Mouse (Mus musculus): Measurements from ENCODE around the gene Cdh18.

The Cdh18 gene

DNA sequence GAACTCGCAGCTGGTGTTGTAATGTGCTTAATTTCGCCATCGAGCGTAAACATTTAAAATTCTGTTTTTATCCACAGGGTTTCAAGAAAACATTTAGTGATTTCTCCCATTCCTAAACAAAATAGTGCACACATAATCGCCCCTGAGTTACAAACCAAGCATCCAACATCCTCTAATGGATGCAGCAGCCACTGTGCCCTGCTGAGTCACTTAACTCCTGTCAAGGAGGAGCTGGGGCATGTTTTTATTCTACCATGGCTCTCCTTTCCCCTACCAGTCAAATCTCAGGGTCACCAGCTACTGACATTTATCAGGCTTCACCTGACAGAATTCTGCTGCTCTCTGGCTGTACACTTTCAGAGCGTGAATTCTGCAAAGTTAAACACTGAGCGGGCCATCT is 906.5 kb downstream of the Cdh18 start:
- DNase-seq (ENCODE audit: low spot score in 2 of 2), result no peak

DNA sequence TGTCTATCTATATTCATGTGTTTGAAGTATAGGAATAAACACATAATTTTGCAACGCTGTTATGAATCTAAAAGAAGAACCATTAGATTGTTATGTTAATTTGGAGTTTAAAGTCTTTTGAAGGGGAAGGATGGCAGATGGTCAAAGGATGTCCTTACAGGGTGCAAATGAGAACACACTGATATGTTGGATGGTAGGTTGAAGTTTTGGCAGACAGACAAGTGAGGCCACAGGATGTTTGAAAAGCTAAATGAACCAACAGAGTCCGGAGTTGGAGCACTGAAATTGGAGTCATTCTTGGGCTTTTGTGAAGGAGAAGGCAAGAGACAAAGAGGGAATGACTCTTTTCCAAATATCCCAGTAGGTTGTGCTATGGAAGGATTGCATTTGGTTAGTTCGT is 908.6 kb downstream of the Cdh18 start:
- no peak for DNase-seq (ENCODE audit: low spot score in 2 of 2)

DNA sequence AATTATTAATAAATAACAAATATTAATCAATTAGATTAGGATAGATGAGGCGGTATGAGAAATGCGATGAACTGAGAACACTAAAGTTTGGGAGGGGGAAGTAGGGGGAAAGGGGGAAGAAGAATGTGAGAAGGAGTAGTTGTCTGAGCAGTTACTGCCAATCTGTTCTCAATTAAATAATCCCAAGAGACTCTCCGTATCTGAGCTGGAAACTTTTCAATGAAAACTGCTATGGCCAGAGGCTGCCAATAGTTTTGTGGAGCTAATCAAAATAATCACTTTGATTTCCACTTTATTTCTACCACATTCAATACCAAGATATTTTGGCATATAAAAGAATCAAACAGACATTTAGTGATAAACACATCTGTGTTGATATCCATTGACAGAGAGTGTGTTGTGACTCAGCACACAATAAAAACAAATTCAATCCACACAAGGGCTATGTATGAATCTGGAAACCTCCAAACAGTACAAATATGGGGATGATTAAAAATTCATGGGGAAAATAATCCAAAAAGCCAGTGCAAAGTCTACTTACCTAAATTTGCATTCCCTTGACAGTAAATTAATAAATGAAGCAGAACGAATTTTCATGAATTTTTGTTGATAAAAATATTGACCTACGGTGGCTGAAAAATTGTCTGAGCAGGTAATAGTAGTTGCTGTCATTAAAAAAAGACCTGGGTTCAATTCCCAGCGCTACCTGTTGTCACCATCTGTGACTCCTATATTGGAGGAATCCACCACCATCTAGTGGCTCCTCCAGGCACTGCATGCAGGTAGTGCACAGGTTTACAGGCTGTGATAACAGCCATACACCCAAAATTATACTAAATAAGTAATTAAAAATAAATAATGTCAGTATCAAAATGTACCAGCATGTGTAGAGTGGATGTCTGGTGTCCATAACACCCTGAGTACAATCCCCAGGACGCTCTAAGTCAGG is 922.0 kb downstream of the Cdh18 start:
- no peak for DNase-seq (ENCODE audit: low spot score in 2 of 2)

DNA sequence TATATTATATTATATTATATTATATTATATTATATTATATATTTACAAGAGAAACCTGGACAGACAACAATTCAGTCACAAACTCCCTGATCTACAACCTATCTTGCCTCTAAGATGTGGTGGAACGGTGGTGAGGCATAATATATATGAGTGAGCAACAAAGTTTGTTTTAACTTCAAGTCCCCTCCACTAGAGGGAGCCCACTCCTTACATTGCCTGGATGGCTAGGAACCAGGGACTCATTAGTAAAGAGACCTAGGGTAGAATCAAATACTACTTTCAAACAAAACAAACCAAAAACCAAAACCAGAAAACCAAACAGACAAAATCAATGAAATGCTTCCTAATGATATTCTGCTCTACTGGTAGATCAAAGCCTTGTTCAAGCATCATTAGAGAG is 937.5 kb downstream of the Cdh18 start:
- no peak for DNase-seq (ENCODE audit: low spot score in 2 of 2)

DNA sequence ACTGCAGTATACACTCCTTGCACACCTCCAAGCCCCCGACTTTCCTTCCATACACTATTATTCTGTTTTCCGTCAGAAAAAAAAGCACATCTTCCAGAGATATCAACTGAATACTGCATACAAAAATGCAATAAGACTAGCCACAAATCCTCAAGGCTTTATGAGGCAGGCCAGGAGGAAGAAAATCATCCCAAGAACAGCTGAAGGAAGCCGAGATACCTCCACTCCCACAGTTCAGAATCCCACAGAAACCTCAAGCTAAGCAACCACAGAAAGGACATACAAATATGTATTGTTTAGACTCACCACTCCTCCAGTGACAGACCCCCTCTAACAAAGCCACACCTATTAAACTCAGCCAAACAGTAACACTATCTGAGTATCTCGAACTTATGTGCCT is 957.7 kb downstream of the Cdh18 start:
- DNase-seq (ENCODE audit: low spot score in 2 of 2), result no peak

DNA sequence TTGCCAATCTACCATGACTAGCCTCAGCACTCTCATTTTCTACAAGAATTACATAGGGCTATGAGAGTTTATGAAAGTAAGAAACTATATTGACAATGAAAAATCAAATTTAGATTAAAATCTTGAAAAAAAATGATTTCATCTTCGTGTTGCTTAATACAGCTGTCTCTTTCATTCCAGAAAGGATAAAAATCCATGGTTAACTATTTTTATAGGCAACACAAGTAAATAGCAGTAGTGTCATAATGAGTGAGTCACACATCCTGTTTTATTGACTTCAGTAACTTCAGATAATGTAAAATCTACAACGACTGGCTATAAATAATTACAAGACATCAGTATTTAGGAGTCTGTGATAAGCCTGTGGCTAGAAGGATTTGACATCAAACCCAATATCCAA is 960.9 kb downstream of the Cdh18 start:
- DNase-seq (ENCODE audit: low spot score in 2 of 2), result no peak

DNA sequence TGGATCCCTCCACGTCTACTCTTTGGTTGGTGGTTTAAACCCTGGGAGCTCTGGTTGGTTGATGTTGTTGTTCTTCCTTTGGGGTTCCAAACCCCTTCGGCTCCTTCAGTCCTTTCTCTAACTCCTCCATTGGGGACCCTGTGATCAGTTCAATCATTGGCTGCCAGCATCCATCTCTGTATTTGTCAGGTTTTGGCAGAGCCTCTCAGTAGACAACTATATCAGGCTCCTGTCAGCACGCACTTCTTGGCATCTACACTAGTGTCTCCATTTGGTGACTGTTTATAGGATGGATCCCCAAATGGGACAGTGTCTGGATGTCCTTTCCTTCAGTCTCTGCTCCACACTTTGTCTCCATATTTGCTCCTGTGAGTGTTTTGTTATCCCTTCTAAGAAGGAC is 967.0 kb downstream of the Cdh18 start:
- no peak for DNase-seq (ENCODE audit: low spot score in 2 of 2)

DNA sequence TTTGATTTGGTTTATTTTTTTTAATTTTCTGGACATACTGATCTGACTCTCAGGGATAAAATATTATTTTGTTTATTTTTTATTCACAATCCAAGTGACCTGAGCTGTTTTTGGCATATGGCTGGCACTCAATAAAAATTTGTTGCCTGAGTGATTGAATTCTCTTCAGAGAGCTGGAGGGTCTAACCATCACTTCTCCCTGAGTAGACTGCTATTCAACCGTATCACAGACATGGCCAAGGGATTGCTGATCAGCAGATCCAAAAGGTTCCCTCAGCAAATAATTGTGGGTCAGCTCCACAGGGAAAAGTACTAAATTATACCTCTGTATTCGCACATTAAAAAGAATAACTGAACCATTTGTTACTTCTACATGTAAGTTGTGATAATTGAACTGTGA is 969.3 kb downstream of the Cdh18 start:
- no peak for DNase-seq (ENCODE audit: low spot score in 2 of 2)
